Mouse (Mus musculus) cerebellum, postnatal 36 days (tissue): Measurements from ENCODE around the gene Olfr1265.

Source experiments
- DNase-seq, 2 experiments: peaks; one replicate each; pipeline ENCODE4 v3.0.0; 2021 to 2022; ENCODE audit warnings: mixed read lengths in 2 of 2

The Olfr1265 gene

DNA sequence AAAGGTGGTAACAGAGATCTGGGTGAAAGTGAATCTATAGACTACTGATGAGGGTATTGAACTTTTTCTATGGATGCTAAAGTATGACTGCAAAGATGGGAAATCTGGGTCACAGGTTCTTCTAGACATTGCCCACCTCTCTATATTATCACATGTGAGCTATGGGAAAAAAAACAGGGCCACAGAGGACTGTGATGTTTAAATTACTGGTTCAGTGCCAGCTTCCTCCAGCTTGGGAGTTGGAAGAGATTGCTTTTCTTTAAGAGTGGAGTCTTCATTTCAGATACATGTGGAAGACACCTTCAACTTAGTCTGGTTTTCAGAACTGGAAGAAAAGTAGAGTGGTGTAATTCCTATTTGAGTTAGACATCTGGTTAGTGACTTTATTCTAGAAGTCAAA, at the start of gene Olfr1265:
Olfr1265 (plus strand) TSS at position 301 of the 400 bp plus-strand sequence.
- no peak for DNase-seq

DNA sequence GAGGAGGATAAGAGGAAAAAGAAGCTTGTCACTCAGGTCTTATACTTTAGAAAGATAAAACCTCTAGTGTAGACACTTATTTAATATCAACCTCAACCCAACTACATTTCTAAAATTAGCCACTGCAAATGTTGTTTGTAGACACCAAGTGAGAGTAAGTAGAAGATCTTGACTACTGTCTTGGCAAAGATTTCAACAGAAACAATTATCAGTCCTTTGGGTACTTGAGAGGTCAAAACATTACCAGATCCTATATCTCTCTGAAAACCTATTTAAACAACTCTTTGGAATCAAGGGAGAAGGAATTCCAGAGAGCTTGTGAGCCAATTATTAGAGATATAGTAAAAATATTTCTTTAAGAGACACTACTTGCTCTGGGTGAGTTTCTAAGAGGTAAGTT, 44.2 kb upstream of the Olfr1265 start, which contains the start of gene Olfr1261:
Olfr1261 (plus strand) TSS at position 301 of the 400 bp plus-strand sequence.
- DNase-seq = no peak

DNA sequence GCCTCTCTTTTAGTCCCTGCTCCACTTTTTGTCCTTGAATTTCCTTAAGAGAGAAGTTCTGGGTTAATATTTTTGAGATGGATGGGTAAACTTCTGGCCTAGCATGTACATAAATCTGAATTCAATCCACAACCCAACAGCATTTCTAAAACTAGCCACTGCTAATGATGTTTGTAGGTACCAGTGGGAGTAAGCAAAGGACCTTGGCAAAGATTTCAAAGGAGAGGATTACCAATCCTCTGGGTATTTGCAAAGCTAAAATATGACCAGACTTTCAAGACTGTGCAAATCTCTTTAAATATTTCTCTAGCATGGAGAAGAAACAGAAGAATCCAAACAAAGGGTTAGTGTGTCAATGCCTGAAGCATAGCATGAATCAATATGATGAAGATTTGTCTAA, 35.3 kb upstream of the Olfr1265 start, which contains the start of gene Olfr1262:
Olfr1262 (plus strand) TSS at position 301 of the 400 bp plus-strand sequence.
- no peak for DNase-seq

DNA sequence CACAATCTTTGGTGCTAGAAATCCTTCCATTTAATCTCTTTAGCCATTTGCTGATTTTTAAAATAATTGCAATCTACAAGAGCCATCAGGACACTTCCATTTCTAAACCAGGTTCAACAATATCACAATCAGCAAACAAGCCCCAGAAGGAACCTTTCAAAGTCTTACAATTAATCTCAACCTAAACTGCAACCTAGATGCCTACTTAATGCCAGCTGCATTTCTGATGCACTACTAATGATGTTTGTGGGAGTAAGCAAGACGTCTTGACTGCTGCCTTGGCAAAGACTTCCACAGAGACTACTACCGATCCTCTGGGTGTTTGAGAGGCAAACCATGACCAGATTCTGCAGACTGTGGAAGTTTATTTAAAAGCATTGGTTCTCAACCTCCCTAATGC, 23.3 kb upstream of the Olfr1265 start, which contains the start of gene Olfr1263:
Olfr1263 (plus strand) TSS at position 301 of the 400 bp plus-strand sequence.
- DNase-seq = no peak

DNA sequence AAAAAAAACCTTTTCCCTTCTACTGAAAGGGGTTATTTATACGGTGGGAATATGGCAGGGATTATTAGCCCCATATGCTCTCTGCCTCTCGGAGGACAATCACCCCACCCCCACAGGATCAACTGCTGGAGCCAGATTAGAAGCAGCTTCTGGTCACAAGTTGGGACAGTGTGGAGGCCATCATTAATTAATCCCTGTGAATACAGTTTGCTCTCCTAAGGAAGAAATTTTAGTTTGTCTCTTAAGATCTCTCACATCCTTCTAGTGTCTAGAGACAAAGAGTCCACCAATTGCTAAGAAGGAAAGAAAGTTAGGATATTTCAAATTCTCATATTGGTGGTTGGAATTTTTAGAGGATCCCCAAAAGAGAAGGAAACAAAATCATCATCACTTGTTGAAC, 9.7 kb upstream of the Olfr1265 start, which contains the start of gene Olfr1264:
Olfr1264 (minus strand) TSS at position 101 of the 400 bp plus-strand sequence.
- DNase-seq = no peak

DNA sequence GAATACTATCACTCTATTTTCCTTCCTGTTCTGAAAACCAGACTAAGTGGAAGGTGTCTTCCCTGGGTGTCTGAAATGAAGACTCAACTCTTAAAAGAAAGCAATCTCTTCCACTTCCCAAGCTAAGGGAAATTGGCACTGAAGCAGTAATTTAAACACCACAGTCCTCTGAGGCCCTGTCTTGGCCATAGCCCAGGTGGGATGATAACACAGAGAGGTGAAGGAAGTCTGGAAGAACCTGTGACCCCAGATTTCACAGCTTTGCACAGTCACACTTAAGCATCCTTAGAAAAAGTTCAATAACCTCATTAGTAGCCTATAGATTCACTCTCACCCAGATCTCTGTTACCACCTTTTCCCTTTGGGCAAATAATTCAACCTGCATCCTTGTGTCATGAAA, 28.4 kb downstream of the Olfr1265 start, which contains the start of gene Olfr140:
Olfr140 (minus strand) TSS at position 101 of the 400 bp plus-strand sequence.
- no peak for DNase-seq

DNA sequence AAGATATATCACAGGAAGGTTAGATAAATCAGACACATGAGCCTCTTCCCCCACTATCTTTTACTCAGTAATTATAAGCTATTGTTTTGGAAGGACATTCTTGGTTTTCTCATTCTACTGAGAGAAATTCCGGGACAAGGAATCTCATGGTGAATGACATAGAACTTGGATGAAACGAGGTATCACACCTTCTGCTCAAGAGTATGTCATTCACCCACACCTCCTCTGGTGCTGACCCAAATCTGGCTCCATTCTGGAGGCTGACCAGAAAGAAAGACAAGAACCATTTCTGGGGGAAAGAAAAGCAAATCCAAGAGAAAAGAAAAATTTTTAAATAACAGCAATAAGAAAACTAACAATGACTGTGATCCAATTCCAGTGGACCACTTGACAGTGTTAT, 34.9 kb downstream of the Olfr1265 start:
- DNase-seq = no peak
